Mouse (Mus musculus) heart, embryonic 11.5 days (tissue): ENCODE measurements at regions not wholly inside any gene's neighbourhood (a gene's known extent, or its start where the extent isn't known, plus 50 kb on each side); places are given as distances from the start of the nearest gene placed in this dataset.

Source experiments
- ATAC-seq: fragments of 200-750 bp; cut with Nextera tagmentation; replicated peaks from 2 replicates; pipeline ENCODE4 v1.8.0; 2017; ENCODE audit warnings: moderate library complexity; ENCODE audit not compliant: insufficient number of reproducible peaks, low FRiP score, low TSS enrichment
- H3K27ac ChIP-seq: fragments of 300-500 bp; sonication (generic); 2 replicates; pipeline ENCODE4 v1.5.1; 2014; ENCODE audit warnings: mild to moderate bottlenecking, low read depth, low read length
- H3K27me3 ChIP-seq: fragments of 300-500 bp; sonication (generic); 2 replicates; pipeline ENCODE4 v1.6.1; 2014; ENCODE audit warnings: mild to moderate bottlenecking, low read length, mixed read lengths; ENCODE audit not compliant: control insufficient read depth, insufficient read depth
- H3K36me3 ChIP-seq: fragments of 300-500 bp; sonication (generic); 2 replicates; pipeline ENCODE4 v1.6.1; 2014; ENCODE audit warnings: mild to moderate bottlenecking, low read length, moderate library complexity, mixed read lengths; ENCODE audit not compliant: control insufficient read depth, insufficient read depth
- H3K4me1 ChIP-seq: fragments of 300-500 bp; sonication (generic); 2 replicates; pipeline ENCODE4 v1.6.1; 2014; ENCODE audit warnings: low read length; ENCODE audit not compliant: control insufficient read depth, insufficient read depth
- H3K4me2 ChIP-seq: fragments of 300-500 bp; sonication (generic); 2 replicates; pipeline ENCODE4 v1.6.1; 2014; ENCODE audit warnings: mild to moderate bottlenecking, moderate library complexity
- H3K4me3 ChIP-seq: fragments of 300-500 bp; sonication (generic); 2 replicates; pipeline ENCODE4 v1.5.1; 2014; ENCODE audit warnings: low read depth, low read length
- H3K9ac ChIP-seq: fragments of 300-500 bp; sonication (generic); 2 replicates; pipeline ENCODE4 v1.6.1; 2014; ENCODE audit warnings: mild to moderate bottlenecking, low read depth, low read length, moderate library complexity
- H3K9me3 ChIP-seq: fragments of 300-500 bp; sonication (generic); replicated peaks from 2 replicates; pipeline ENCODE4 v1.6.1; 2016; ENCODE audit warnings: low read length; ENCODE audit not compliant: control insufficient read depth
- WGBS: fragments of 180-500 bp; shearing (Covaris S2); extraction: QIAGEN DNeasy Blood & Tissue Kit; methylation state at CpG from one replicate; pipeline ENCODE4 v1.1.7; 2014; ENCODE audit not compliant: insufficient replicate concordance; 5-methylcytosine and 5-hydroxymethylcytosine counted together

- 71% methylated on average over 6 of the region's 6 CpGs for WGBS
- H3K9me3 ChIP-seq = no peaks in the 10 kb centered on the region
Measured at GRCm38 (mm10) chr14:99487981-99488380, 189.5 kb downstream of the Klf5 start.

GRCm38 (mm10) chr14:99493197-99493596, 194.7 kb downstream of the Klf5 start:
- Histone ChIP-seq H3K9ac (no peak overlapping the region), H3K4me3 (no peak overlapping the region), H3K36me3 (no peaks in the 10 kb centered on the region), H3K9me3 (no peaks in the 10 kb centered on the region), H3K27me3 (no peaks in the 10 kb centered on the region), H3K27ac (no peak overlapping the region), H3K4me1 (no peaks in the 10 kb centered on the region), H3K4me2 (no peak overlapping the region)
- WGBS = 73% methylated on average over 4 of the region's 4 CpGs
- no peak for ATAC-seq

More at GRCm38 (mm10) chr14:99487981-99488380, 189.5 kb downstream of the Klf5 start:
- Histone ChIP-seq H3K36me3 (no peaks in the 10 kb centered on the region), H3K9ac (no peak overlapping the region), H3K4me3 (no peak overlapping the region), H3K4me1 (no peaks in the 10 kb centered on the region), H3K27ac (no peak overlapping the region), H3K27me3 (no peaks in the 10 kb centered on the region), H3K4me2 (no peak overlapping the region)
- ATAC-seq = no peak

- no peaks in the 10 kb centered on the region for H3K9me3 ChIP-seq
- no peak overlapping the region for H3K27ac ChIP-seq
- ATAC-seq = no peak
- WGBS = 81% methylated on average over 6 of the region's 6 CpGs
- H3K27me3 ChIP-seq = no peaks in the 10 kb centered on the region
- no peak overlapping the region for H3K4me2 ChIP-seq
- no peak overlapping the region for H3K4me3 ChIP-seq
- no peaks in the 10 kb centered on the region for H3K4me1 ChIP-seq
- H3K36me3 ChIP-seq = no peaks in the 10 kb centered on the region
- no peak overlapping the region for H3K9ac ChIP-seq
Measured at GRCm38 (mm10) chr14:99493659-99494058, 195.2 kb downstream of the Klf5 start.

GRCm38 (mm10) chr14:99499502-99500266, 201.2 kb downstream of the Klf5 start:
- Histone ChIP-seq H3K4me3 (no peak overlapping the region), H3K9ac (no peak overlapping the region), H3K27me3 (no peaks in the 10 kb centered on the region), H3K4me1 (no peaks in the 10 kb centered on the region), H3K9me3 (0 out of 2 replicates have a peak, but pooled peaks cover 3% of the 10 kb centered on the region), H3K4me2 (no peak overlapping the region), H3K27ac (no peak overlapping the region), H3K36me3 (no peaks in the 10 kb centered on the region)
- 80% methylated on average over 7 of the region's 7 CpGs for WGBS
- ATAC-seq = no peak

GRCm38 (mm10) chr14:99504909-99505308, 206.4 kb downstream of the Klf5 start:
- H3K4me2 ChIP-seq = no peak overlapping the region
- ATAC-seq = no peak
- no peaks in the 10 kb centered on the region for H3K36me3 ChIP-seq
- 56% methylated on average over 4 of the region's 4 CpGs for WGBS
- H3K4me1 ChIP-seq = no peaks in the 10 kb centered on the region
- 0 out of 2 replicates have a peak, but pooled peaks cover 3% of the 10 kb centered on the region for H3K9me3 ChIP-seq
- H3K9ac ChIP-seq = no peak overlapping the region
- no peaks in the 10 kb centered on the region for H3K27me3 ChIP-seq
- H3K27ac ChIP-seq = no peak overlapping the region
- H3K4me3 ChIP-seq = no peak overlapping the region

GRCm38 (mm10) chr14:99509696-99510536, 211.4 kb downstream of the Klf5 start:
- H3K4me3 ChIP-seq = no peak overlapping the region
- 56% methylated on average over 3 of the region's 3 CpGs for WGBS
- no peaks in the 10 kb centered on the region for H3K36me3 ChIP-seq
- no peak overlapping the region for H3K4me2 ChIP-seq
- ATAC-seq = no peak
- H3K9me3 ChIP-seq = peaks cover 3% of the 10 kb centered on the region; the same call in 1 of the 2 replicates
- H3K27me3 ChIP-seq = no peaks in the 10 kb centered on the region
- no peak overlapping the region for H3K27ac ChIP-seq
- no peaks in the 10 kb centered on the region for H3K4me1 ChIP-seq
- H3K9ac ChIP-seq = no peak overlapping the region

- H3K4me2 ChIP-seq = no peak overlapping the region
- H3K4me3 ChIP-seq = no peak overlapping the region
- no peak overlapping the region for H3K27ac ChIP-seq
- H3K4me1 ChIP-seq = no peaks in the 10 kb centered on the region
- no peaks in the 10 kb centered on the region for H3K27me3 ChIP-seq
- no peak for ATAC-seq
- H3K9ac ChIP-seq = no peak overlapping the region
- no peaks in the 10 kb centered on the region for H3K36me3 ChIP-seq
- peaks cover 3% of the 10 kb centered on the region; the same call in 1 of the 2 replicates for H3K9me3 ChIP-seq
- 89% methylated on average over 1 of the region's 1 CpGs for WGBS
Measured at GRCm38 (mm10) chr14:99515474-99515873, 217.0 kb downstream of the Klf5 start.

GRCm38 (mm10) chr14:99516703-99517102, 218.2 kb downstream of the Klf5 start:
- Histone ChIP-seq H3K27ac (no peak overlapping the region), H3K9ac (no peak overlapping the region), H3K4me2 (no peak overlapping the region), H3K9me3 (peaks cover 3% of the 10 kb centered on the region; the same call in 1 of the 2 replicates), H3K4me3 (no peak overlapping the region), H3K36me3 (no peaks in the 10 kb centered on the region), H3K4me1 (no peaks in the 10 kb centered on the region), H3K27me3 (no peaks in the 10 kb centered on the region)
- 77% methylated on average over 6 of the region's 6 CpGs for WGBS
- no peak for ATAC-seq
